Mouse (Mus musculus) cerebellum, adult 2 months (tissue): ENCODE data around the gene P2ry10. TPM values are rescaled to one million over a fixed set of nuclear protein-coding genes. Genes with fewer than 3 reads are reported as not detected.

ENCODE experiments used
- DNase-seq, 2 experiments: peaks; one replicate each; pipeline ENCODE4 v3.0.0; 2021
- H3K27ac ChIP-seq: fragments of 200-500 bp; 2 replicates; pipeline ENCODE4 v1.5.1; 2012; ENCODE audit warnings: low read length, control low read depth, inconsistent platforms; ENCODE audit not compliant: insufficient read depth
- H3K27me3 ChIP-seq: fragments of 200-500 bp; 2 replicates; pipeline ENCODE4 v1.6.1; 2012; ENCODE audit warnings: inconsistent platforms, mild to moderate bottlenecking, low read length, moderate library complexity; ENCODE audit not compliant: control insufficient read depth, insufficient read depth
- H3K4me1 ChIP-seq: fragments of 200-500 bp; 2 replicates; pipeline ENCODE4 v1.6.1; 2011; ENCODE audit warnings: low read length; ENCODE audit not compliant: control insufficient read depth, insufficient read depth
- H3K4me3 ChIP-seq: fragments of 200-500 bp; replicated peaks from 2 replicates; pipeline ENCODE3; 2011; ENCODE audit warnings: mild to moderate bottlenecking, low read depth, low read length, control low read depth; ENCODE audit not compliant: insufficient read depth
- CTCF ChIP-seq: fragments of 200-500 bp; IDR thresholded peaks from 2 replicates; pipeline ENCODE4 v1.5.1; 2011; ENCODE audit warnings: low read depth, mild to moderate bottlenecking, control low read depth, low read length, moderate library complexity, borderline replicate concordance; ENCODE audit not compliant: insufficient read depth
- POLR2A ChIP-seq: fragments of 200-500 bp; IDR thresholded peaks from 2 replicates; pipeline ENCODE4 v1.6.1; 2011; ENCODE audit warnings: low read length, control low read depth, borderline replicate concordance; ENCODE audit not compliant: insufficient read depth
- WGBS: fragments of 180-500 bp; shearing (Covaris S2); methylation state at CpG from one replicate; pipeline ENCODE4 v1.1.7; 2018; 5-methylcytosine and 5-hydroxymethylcytosine counted together
- polyA plus RNA-seq: library from polyadenylated mRNA; depleted of rRNA; stranded (reverse); fragments of >200 nt; gene quantifications from 2 replicates; pipeline ENCODE4 v1.2.3, GENCODE M21; 2012; rRNA removed

P2ry10 gene
- polyA plus RNA-seq, 1 experiment: not detected

DNA sequence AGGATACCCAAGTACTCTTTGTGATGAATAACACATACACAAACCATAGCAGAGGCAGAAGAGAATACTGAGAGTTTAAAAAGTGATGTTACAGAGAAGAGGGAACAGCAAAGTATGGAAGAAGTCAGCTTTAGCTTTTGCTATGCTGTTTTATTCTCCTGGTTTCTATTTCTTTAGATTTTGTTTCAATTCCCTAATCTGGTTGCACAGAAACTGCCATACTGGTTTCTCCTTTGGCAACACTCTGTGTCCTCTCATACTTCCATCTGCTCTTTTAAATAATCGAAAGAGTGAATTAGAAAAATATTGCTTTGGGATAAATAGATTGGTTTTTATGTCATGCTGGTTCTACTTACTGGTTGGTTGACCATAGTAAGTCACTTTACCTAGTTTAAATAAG is 28.0 kb downstream of the P2ry10 start:
- H3K4me1 ChIP-seq: no peaks in the 10 kb centered on the region
- no peak overlapping the region for H3K27ac ChIP-seq
- no peaks in the 10 kb centered on the region for H3K27me3 ChIP-seq
- WGBS: 82% methylated on average over 1 of the region's 1 CpGs
- H3K4me3 ChIP-seq: no peak overlapping the region
- no peak for DNase-seq
- TF ChIP-seq CTCF: no peak
- no peak for TF ChIP-seq POLR2A

DNA sequence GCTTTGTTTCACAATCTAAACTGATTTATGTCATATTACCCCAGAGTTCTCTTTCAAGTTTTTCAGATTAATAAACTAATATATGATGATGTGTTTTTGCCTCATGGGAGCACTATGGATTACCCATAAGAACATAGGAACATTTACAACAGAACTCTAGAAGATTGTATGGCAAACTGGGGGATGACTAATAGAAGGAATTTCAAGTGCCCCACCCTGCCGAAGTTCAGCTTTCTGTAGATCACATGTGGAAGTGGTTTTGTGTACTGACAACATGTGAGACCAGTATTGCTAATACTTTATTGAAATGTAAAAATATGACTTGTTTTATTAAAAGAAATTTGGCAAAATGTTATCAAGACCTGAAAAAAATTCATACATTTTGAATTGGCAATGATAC is 28.7 kb downstream of the P2ry10 start:
- Histone ChIP-seq H3K27me3 (no peaks in the 10 kb centered on the region), H3K4me1 (no peaks in the 10 kb centered on the region), H3K27ac (no peak overlapping the region), H3K4me3 (no peak overlapping the region)
- TF ChIP-seq CTCF (no peak), POLR2A (no peak)
- WGBS: 90% methylated on average over 1 of the region's 1 CpGs
- DNase-seq: no peak

DNA sequence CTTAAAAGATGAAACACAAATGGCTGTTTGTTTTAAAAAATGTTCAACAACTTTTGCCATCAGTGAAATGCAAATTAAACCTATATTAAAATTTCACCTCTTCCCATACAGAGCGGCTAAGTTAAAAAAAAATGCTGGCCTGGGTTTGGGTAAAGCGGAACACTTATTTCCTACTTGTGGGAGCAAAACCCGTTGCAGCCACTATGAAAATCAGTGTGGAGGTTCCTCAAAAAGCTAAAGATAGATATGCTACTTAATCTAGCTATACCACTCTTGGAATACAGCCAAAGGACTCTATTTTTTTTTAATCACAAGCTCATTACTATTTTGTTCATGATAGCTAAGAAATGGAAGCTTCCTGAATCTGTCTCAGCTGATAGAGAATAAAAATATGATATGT is 54.9 kb downstream of the P2ry10 start:
- Histone ChIP-seq H3K27me3 (no peaks in the 10 kb centered on the region), H3K4me1 (no peaks in the 10 kb centered on the region), H3K4me3 (no peak overlapping the region), H3K27ac (no peak overlapping the region)
- TF ChIP-seq CTCF: no peak
- no peak for TF ChIP-seq POLR2A
- 95% methylated on average over 3 of the region's 3 CpGs for WGBS
- no peak for DNase-seq

DNA sequence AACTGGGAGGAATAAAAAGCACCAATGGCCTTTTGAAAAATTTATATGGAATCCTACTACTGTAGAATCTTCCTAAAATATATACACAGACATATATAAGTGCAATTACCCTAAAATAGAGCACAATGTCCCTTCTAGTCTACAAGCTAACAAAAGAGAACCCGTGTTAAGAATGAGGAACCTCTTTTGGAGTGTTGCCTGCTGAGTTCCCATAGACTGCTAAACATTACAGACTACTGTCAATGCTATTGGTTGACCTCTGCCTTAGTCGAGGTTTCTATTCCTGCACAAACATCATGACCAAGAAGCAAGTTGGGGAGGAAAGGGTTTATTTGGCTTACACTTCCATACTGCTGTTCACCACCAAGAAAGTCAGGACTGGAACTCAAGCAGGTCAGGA is 55.6 kb downstream of the P2ry10 start:
- no peak for TF ChIP-seq POLR2A
- no peak for TF ChIP-seq CTCF
- Histone ChIP-seq H3K27ac (no peak overlapping the region), H3K4me1 (no peaks in the 10 kb centered on the region), H3K4me3 (no peak overlapping the region), H3K27me3 (no peaks in the 10 kb centered on the region)
- no peak for DNase-seq
- WGBS: 58% methylated on average over 2 of the region's 2 CpGs

DNA sequence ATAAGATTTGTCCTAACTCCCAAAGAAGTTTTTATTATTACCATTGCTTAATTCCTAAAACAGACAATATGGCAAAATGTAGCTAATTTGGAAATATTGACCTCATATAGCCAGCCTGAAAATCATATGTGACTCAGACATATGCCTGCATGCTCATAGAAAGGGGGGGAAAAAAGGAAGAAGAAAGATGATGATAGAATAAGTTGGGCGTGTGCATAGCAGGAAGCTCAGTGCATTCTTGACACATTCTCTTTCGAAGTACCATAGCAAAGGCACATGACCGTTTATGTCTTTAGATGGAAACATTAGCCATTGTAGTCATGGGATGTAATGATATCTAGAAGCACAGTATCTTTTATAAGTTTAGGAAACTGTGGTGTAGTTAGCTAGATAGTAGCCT is 60.4 kb downstream of the P2ry10 start, which contains the start of gene P2ry10b:
TSS of gene P2ry10b (plus strand) at position 247 of the 400 bp plus-strand sequence.
- WGBS: 90% methylated on average over 3 of the region's 3 CpGs
- no peak for DNase-seq
- Histone ChIP-seq H3K27me3 (no peaks in the 10 kb centered on the region), H3K4me1 (no peaks in the 10 kb centered on the region), H3K4me3 (no peak within 1 kb of the TSS), H3K27ac (no peak within 1 kb of the TSS)
- TF ChIP-seq POLR2A: no peak
- no peak for TF ChIP-seq CTCF

DNA sequence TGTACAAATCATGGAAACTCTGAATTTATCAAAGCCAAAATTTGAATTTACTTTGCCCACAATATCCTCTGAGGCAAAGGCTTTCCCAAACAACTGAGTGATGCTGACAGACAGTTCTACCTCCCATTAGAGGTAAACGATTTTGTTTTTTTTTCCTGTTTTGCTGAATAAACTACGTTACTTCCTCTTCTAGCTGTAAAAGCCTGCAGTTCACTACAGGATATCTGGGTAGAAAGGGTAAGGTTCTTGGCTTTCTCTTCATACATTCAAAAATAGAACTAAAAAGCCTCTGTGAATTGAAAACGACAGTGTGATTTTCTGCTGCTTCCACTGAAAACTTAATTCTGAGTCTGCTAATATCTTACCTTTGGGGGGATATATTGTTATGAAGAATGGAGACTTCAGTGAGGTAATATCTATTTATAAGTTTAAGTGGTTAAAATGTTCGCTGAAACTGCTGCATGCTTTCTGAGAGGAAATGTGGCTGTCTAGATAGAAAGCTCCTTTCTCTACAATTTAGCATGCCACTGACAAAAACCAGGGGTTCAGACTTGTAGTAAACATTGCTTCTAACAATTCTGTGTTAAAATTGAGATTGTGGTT is 61.2 kb downstream of the P2ry10 start:
- Histone ChIP-seq H3K4me1 (no peaks in the 10 kb centered on the region), H3K4me3 (no peak overlapping the region), H3K27ac (no peak overlapping the region), H3K27me3 (no peaks in the 10 kb centered on the region)
- no peak for DNase-seq
- WGBS: 55% methylated on average over 4 of the region's 4 CpGs
- no peak for TF ChIP-seq CTCF
- TF ChIP-seq POLR2A: no peak

DNA sequence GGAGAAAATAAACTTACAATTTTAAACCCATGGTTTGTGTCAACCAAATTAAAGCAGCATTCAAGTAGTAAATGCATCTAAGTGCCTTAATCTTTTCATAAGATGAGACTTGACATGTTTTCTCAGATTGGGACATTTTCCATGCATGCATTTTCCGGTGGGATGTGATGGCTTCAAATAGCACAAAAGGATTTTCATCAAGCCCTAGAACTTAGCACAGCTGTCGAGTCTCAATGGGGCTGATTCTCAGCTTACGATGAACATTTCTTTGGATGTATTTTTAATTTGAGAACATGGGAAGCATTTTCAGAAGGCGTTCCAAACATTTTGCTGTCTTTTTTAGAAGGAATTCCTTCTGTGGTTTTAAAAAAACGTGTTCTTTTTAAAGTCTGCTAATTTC is 61.7 kb downstream of the P2ry10 start:
- no peak overlapping the region for H3K27ac ChIP-seq
- WGBS: 20% methylated on average over 5 of the region's 5 CpGs
- DNase-seq: no peak
- no peak for TF ChIP-seq CTCF
- no peak for TF ChIP-seq POLR2A
- no peaks in the 10 kb centered on the region for H3K27me3 ChIP-seq
- no peak overlapping the region for H3K4me3 ChIP-seq
- no peaks in the 10 kb centered on the region for H3K4me1 ChIP-seq

DNA sequence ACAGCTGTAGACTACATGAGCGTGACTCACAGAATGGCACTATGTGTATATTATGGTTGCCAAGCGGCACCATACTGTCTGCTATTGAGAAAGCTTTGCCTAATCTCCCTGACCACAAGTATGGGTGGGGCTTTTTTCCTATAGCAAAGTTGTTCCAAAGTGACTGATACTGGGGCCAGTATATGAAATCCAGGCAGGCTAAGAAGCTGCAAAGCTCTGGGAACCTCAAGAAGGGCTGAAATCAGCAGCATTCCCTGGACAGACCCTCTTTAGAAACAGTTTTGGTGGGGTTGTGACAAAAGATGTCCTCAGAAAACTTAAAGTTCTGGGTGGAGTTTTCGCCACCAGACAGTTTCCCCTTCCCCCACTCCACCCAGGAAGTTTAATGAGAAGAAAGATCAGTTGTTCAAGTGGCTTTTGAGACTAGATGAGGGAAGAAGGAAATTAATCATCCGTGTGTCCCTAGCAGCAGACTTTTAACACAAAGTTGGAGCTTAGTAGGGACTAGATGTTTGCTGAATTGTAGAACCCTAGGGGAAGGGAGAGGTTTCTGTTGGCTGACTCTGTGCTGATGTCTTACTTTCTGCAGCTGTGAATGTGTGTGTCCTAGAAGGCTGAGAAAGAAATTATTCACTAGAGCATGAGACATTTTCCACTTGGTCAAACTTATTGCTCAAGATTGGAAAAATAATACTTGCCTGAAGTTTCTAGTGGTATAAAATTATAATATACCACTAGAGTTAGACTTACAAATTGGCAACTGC is 62.6 kb downstream of the P2ry10 start:
- 45% methylated on average over 4 of the region's 4 CpGs for WGBS
- TF ChIP-seq POLR2A (no peak), CTCF (no peak)
- no peaks in the 10 kb centered on the region for H3K4me1 ChIP-seq
- H3K27me3 ChIP-seq: no peaks in the 10 kb centered on the region
- no peak for DNase-seq
- no peak overlapping the region for H3K4me3 ChIP-seq
- no peak overlapping the region for H3K27ac ChIP-seq

Other genes starting within 250 kb of the P2ry10 start
- gene Rtl3, start 247.8 kb upstream of the P2ry10 start, polyA plus RNA-seq: not detected in 2 replicates
- 0.49 and 0.51 TPM in 2 replicates for gene Lpar4, start 167.9 kb upstream of the P2ry10 start, polyA plus RNA-seq
- 0.08 and 0.16 TPM in 2 replicates for gene P2ry10b, start 60.4 kb downstream of the P2ry10 start, polyA plus RNA-seq
- 0.02 TPM in 1 of 2 replicates, not detected in the other for gene Gpr174, start 167.4 kb downstream of the P2ry10 start, polyA plus RNA-seq